Mouse (Mus musculus) kidney, embryonic 15.5 days (tissue): ENCODE data around the gene 1190002N15Rik. TPM values are rescaled to one million over a fixed set of nuclear protein-coding genes. Genes with fewer than 3 reads are reported as not detected.

ENCODE experiments used
- ATAC-seq: fragments of 200-750 bp; cut with Nextera tagmentation; replicated peaks from 2 replicates; pipeline ENCODE4 v1.8.0; 2017; ENCODE audit warnings: moderate TSS enrichment; ENCODE audit not compliant: low FRiP score
- H3K27ac ChIP-seq: fragments of 300-500 bp; sonication (generic); 2 replicates; pipeline ENCODE4 v1.5.1; 2015; ENCODE audit warnings: mild to moderate bottlenecking, inconsistent platforms
- H3K27me3 ChIP-seq: fragments of 300-500 bp; sonication (generic); 2 replicates; pipeline ENCODE4 v1.6.1; 2015; ENCODE audit warnings: inconsistent platforms
- H3K36me3 ChIP-seq: fragments of 300-500 bp; sonication (generic); 2 replicates; pipeline ENCODE4 v1.6.1; 2015; ENCODE audit warnings: inconsistent platforms
- H3K4me1 ChIP-seq: fragments of 300-500 bp; sonication (generic); 2 replicates; pipeline ENCODE4 v1.6.1; 2015; ENCODE audit warnings: inconsistent platforms
- H3K4me2 ChIP-seq: fragments of 300-500 bp; sonication (generic); 2 replicates; pipeline ENCODE4 v1.6.1; 2015; ENCODE audit warnings: moderate library complexity, mild to moderate bottlenecking, inconsistent platforms
- H3K4me3 ChIP-seq: fragments of 300-500 bp; sonication (generic); replicated peaks from 2 replicates; pipeline ENCODE4 v1.5.1; 2015; ENCODE audit warnings: mild to moderate bottlenecking, inconsistent platforms
- H3K9ac ChIP-seq: fragments of 300-500 bp; sonication (generic); 2 replicates; pipeline ENCODE4 v1.6.1; 2015; ENCODE audit warnings: mild to moderate bottlenecking, inconsistent platforms
- H3K9me3 ChIP-seq: fragments of 300-500 bp; sonication (generic); replicated peaks from 2 replicates; pipeline ENCODE4 v1.6.1; 2016; ENCODE audit warnings: inconsistent platforms
- WGBS: fragments of 180-500 bp; shearing (Covaris S2); methylation state at CpG from one replicate; pipeline ENCODE4 v1.1.7; 2015; ENCODE audit warnings: mixed read lengths; 5-methylcytosine and 5-hydroxymethylcytosine counted together
- polyA plus RNA-seq: library from polyadenylated mRNA; unstranded; fragments of >200 nt; fragmentation: Nextera tagmentation; extraction: Ambion mirVana; gene quantifications from 2 replicates; pipeline ENCODE4 v1.2.1, GENCODE M21; 2015

Gene 1190002N15Rik
- polyA plus RNA-seq, 1 experiment from 2014 or later = 8.6 TPM

- Histone ChIP-seq H3K9me3 (no peaks in the 10 kb centered on the region), H3K4me2 (no peak overlapping the region), H3K36me3 (no peaks in the 10 kb centered on the region), H3K27me3 (no peaks in the 10 kb centered on the region), H3K9ac (no peak overlapping the region), H3K27ac (no peak overlapping the region), H3K4me3 (no peak overlapping the region), H3K4me1 (no peaks in the 10 kb centered on the region)
- ATAC-seq = no peak
- 66% methylated on average over 10 of the region's 10 CpGs for WGBS
Measured at GRCm38 (mm10) chr9:94472963-94473582, 64.8 kb downstream of the 1190002N15Rik start.

GRCm38 (mm10) chr9:94471485-94471884, 66.4 kb downstream of the 1190002N15Rik start:
- WGBS = 44% methylated on average over 2 of the region's 2 CpGs

More at GRCm38 (mm10) chr9:94471485-94471884, 66.4 kb downstream of the 1190002N15Rik start:
- no peak overlapping the region for H3K4me2 ChIP-seq
- H3K4me1 ChIP-seq = no peaks in the 10 kb centered on the region
- H3K9ac ChIP-seq = no peak overlapping the region
- no peak for ATAC-seq
- no peaks in the 10 kb centered on the region for H3K27me3 ChIP-seq
- no peak overlapping the region for H3K27ac ChIP-seq
- no peaks in the 10 kb centered on the region for H3K36me3 ChIP-seq
- H3K9me3 ChIP-seq = no peaks in the 10 kb centered on the region
- no peak overlapping the region for H3K4me3 ChIP-seq

Other genes with a start within 250 kb of the 1190002N15Rik start
- 3.4 and 4.0 TPM in 2 replicates for gene Slc9a9, start 131.8 kb upstream of the 1190002N15Rik start, polyA plus RNA-seq